Mouse (Mus musculus): ENCODE data around the gene Iqgap1. TPM values are rescaled to one million over a fixed set of nuclear protein-coding genes. Genes with fewer than 3 reads are reported as not detected.

Iqgap1 gene
- polyA plus RNA-seq, 1 experiment from 2014 or later, result 13.1 TPM

- WGBS (ENCODE audit: insufficient replicate concordance), result 0% methylated on average over 13 of the region's 13 CpGs
Measured at GRCm38 (mm10) chr7:80860227-80860626, 34.5 kb upstream of the Iqgap1 start.

DNA sequence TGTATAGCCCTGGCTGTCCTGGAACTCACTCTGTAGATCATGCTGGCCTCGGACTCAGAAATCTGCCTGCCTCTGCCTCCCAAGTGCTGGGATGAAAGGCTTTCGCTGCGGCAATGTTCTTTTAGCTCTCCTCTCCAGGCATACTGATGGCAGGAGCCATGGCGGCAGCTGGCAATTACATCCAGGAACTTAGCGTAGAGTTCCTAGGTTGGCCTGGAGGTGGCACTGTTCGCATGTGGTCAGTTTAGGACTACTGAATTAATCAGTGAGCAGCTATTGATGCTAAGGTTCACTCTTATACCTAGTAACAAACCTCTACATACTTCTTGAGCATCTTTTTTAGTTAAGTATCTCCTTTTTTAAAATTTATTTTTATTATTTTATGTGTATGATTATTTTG is 31.4 kb upstream of the Iqgap1 start:
- DNase-seq (peak; percentile 54), ATAC-seq (ENCODE audit: low read depth) (no peak)
- H3K27ac ChIP-seq, result no peak overlapping the region
- 8% methylated on average over 6 of the region's 6 CpGs for WGBS (ENCODE audit: insufficient replicate concordance)
- peaks cover 22% of the 10 kb centered on the region for H3K4me1 ChIP-seq (replicated peaks)
- H3K9me3 ChIP-seq (replicated peaks), result no peaks in the 10 kb centered on the region
- H3K36me3 ChIP-seq, result no peaks in the 10 kb centered on the region
- no peaks in the 10 kb centered on the region for H3K27me3 ChIP-seq
- no peak overlapping the region for H3K4me3 ChIP-seq (replicated peaks)
- H3K4me2 ChIP-seq, result no peak overlapping the region
- H3K9ac ChIP-seq, result no peak overlapping the region

More at GRCm38 (mm10) chr7:80860227-80860626, 34.5 kb upstream of the Iqgap1 start:
- H3K27me3 ChIP-seq, result no peaks in the 10 kb centered on the region
- peak; percentile 56 for DNase-seq
- H3K4me3 ChIP-seq (replicated peaks), result peak overlapping the region; percentile 83
- peak; percentile 29; the same call in 1 of the 2 replicates for ATAC-seq (ENCODE audit: low read depth)
- H3K4me1 ChIP-seq (replicated peaks), result peaks cover 41% of the 10 kb centered on the region
- H3K27ac ChIP-seq, result no peak overlapping the region
- H3K4me2 ChIP-seq, result peak overlapping the region; percentile 93
- H3K9me3 ChIP-seq (replicated peaks), result no peaks in the 10 kb centered on the region
- peak overlapping the region; percentile 59 for H3K9ac ChIP-seq
- H3K36me3 ChIP-seq, result no peaks in the 10 kb centered on the region

DNA sequence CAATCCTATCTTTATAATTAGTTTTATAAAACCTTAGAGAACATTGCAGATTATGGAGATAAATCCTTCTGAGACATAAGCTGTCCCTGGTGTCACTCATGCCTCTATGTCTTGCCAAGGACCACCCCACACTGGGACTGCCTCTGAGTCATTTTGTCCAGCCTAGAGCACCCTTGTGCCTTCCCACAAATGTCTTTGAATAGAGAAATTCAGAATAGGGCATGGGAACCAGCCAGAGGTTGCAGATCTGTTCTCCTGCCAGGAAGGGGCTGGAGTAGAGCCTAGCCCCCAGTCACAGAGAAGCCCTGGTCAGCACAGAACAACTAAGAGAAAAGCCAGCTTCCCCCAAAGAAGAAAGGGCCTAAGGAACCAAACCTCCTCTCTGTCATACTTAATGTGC is 29.5 kb upstream of the Iqgap1 start:
- ATAC-seq (ENCODE audit: low read depth), result no peak
- Histone ChIP-seq H3K36me3 (no peaks in the 10 kb centered on the region), H3K27me3 (no peaks in the 10 kb centered on the region), H3K4me1 (replicated peaks) (peaks cover 6% of the 10 kb centered on the region), H3K9ac (no peak overlapping the region), H3K27ac (no peak overlapping the region), H3K4me2 (no peak overlapping the region), H3K4me3 (replicated peaks) (no peak overlapping the region), H3K9me3 (replicated peaks) (no peaks in the 10 kb centered on the region)
- no peak for DNase-seq

- Histone ChIP-seq H3K4me1 (replicated peaks) (0 out of 2 replicates have a peak, but pooled peaks cover 6% of the 10 kb centered on the region), H3K4me2 (no peak overlapping the region), H3K36me3 (no peaks in the 10 kb centered on the region), H3K9ac (no peak overlapping the region), H3K27me3 (no peaks in the 10 kb centered on the region), H3K4me3 (replicated peaks) (no peak overlapping the region), H3K27ac (no peak overlapping the region), H3K9me3 (replicated peaks) (no peaks in the 10 kb centered on the region)
- DNase-seq (no peak), ATAC-seq (ENCODE audit: low read depth) (no peak)
- 83% methylated on average over 3 of the region's 3 CpGs for whole genome bisulfite sequencing (ENCODE audit: insufficient replicate concordance)
Measured at GRCm38 (mm10) chr7:80853218-80853617, 27.4 kb upstream of the Iqgap1 start.

- 69% methylated on average over 5 of the region's 5 CpGs for WGBS (ENCODE audit: insufficient replicate concordance)
- H3K9ac ChIP-seq, result no peak overlapping the region
- H3K27ac ChIP-seq, result no peak overlapping the region
- no peak overlapping the region for H3K4me3 ChIP-seq (replicated peaks)
- H3K27me3 ChIP-seq, result no peaks in the 10 kb centered on the region
- no peak for DNase-seq
- H3K4me2 ChIP-seq, result no peak overlapping the region
- 0 out of 2 replicates have a peak, but pooled peaks cover 6% of the 10 kb centered on the region for H3K4me1 ChIP-seq (replicated peaks)
- no peaks in the 10 kb centered on the region for H3K36me3 ChIP-seq
- ATAC-seq (ENCODE audit: low read depth), result no peak
- no peaks in the 10 kb centered on the region for H3K9me3 ChIP-seq (replicated peaks)
Measured at GRCm38 (mm10) chr7:80850520-80850919, 24.7 kb upstream of the Iqgap1 start.

- H3K4me2 ChIP-seq, result no peak overlapping the region
- no peaks in the 10 kb centered on the region for H3K9me3 ChIP-seq (replicated peaks)
- H3K9ac ChIP-seq, result no peak overlapping the region
- no peaks in the 10 kb centered on the region for H3K36me3 ChIP-seq
- no peaks in the 10 kb centered on the region for H3K27me3 ChIP-seq
- 17% methylated on average over 4 of the region's 4 CpGs for WGBS (ENCODE audit: insufficient replicate concordance)
- 0 out of 2 replicates have a peak, but pooled peaks cover 6% of the 10 kb centered on the region for H3K4me1 ChIP-seq (replicated peaks)
- no peak; the same call in 1 of the 2 replicates for ATAC-seq (ENCODE audit: low read depth)
- no peak overlapping the region for H3K4me3 ChIP-seq (replicated peaks)
- no peak overlapping the region for H3K27ac ChIP-seq
- DNase-seq, result peak; percentile 26
Measured at GRCm38 (mm10) chr7:80849710-80850109, 23.9 kb upstream of the Iqgap1 start.

GRCm38 (mm10) chr7:80849267-80849666 is 23.5 kb upstream of the Iqgap1 start:
- no peak overlapping the region for H3K9ac ChIP-seq
- H3K27ac ChIP-seq, result no peak overlapping the region
- no peaks in the 10 kb centered on the region for H3K27me3 ChIP-seq
- no peaks in the 10 kb centered on the region for H3K9me3 ChIP-seq (replicated peaks)
- H3K36me3 ChIP-seq, result no peaks in the 10 kb centered on the region
- no peak overlapping the region for H3K4me3 ChIP-seq (replicated peaks)
- no peak for ATAC-seq (ENCODE audit: low read depth)
- no peak overlapping the region for H3K4me2 ChIP-seq
- DNase-seq, result no peak
- 0 out of 2 replicates have a peak, but pooled peaks cover 6% of the 10 kb centered on the region for H3K4me1 ChIP-seq (replicated peaks)
- WGBS (ENCODE audit: insufficient replicate concordance), result 42% methylated on average over 2 of the region's 2 CpGs

DNA sequence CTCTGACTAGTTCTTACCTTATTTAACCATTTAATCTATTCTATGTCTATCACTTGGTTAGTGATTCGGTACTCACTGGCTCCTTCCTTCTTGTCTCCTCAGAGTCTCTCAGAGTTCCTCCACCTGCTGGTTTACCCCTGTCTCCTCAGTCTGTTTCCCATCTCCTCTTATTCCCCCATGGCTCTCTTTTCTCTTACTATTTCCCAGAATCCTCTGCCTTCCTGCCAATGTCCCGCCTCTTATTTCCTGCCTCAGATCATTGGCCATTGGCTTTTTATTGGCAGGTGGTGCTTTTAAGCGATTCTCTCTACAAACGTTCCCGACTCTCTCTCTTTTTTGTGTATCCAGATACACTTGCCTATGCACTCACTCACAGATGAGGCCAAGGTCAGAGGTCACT is 20.9 kb upstream of the Iqgap1 start:
- Histone ChIP-seq H3K4me3 (replicated peaks) (no peak overlapping the region), H3K27me3 (no peaks in the 10 kb centered on the region), H3K9ac (no peak overlapping the region), H3K9me3 (replicated peaks) (no peaks in the 10 kb centered on the region), H3K4me2 (no peak overlapping the region), H3K4me1 (replicated peaks) (0 out of 2 replicates have a peak, but pooled peaks cover 6% of the 10 kb centered on the region), H3K27ac (no peak overlapping the region), H3K36me3 (no peaks in the 10 kb centered on the region)
- no peak for ATAC-seq (ENCODE audit: low read depth)
- DNase-seq, result no peak
- WGBS (ENCODE audit: insufficient replicate concordance), result 63% methylated on average over 5 of the region's 5 CpGs

DNA sequence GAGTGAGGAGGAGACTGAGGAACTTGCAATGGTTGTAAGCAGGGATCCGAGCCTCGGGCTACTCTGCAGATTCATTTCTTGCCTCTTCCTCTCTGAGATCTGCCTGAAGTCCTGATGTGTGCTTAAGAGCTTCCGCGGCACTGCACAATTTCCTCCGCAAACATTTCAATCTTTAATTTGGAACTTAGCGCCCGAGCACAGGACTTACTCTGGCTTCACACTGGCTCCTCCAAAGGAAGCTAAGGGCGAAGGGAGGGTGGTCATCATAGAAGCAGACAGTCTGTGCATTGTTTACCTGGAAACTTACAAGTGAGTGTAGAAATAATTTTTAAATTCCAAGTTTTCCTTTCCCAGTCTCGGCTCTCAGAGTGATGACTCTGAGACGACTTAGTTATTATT is 20.5 kb upstream of the Iqgap1 start:
- no peak for DNase-seq
- 77% methylated on average over 10 of the region's 10 CpGs for WGBS (ENCODE audit: insufficient replicate concordance)

DNA sequence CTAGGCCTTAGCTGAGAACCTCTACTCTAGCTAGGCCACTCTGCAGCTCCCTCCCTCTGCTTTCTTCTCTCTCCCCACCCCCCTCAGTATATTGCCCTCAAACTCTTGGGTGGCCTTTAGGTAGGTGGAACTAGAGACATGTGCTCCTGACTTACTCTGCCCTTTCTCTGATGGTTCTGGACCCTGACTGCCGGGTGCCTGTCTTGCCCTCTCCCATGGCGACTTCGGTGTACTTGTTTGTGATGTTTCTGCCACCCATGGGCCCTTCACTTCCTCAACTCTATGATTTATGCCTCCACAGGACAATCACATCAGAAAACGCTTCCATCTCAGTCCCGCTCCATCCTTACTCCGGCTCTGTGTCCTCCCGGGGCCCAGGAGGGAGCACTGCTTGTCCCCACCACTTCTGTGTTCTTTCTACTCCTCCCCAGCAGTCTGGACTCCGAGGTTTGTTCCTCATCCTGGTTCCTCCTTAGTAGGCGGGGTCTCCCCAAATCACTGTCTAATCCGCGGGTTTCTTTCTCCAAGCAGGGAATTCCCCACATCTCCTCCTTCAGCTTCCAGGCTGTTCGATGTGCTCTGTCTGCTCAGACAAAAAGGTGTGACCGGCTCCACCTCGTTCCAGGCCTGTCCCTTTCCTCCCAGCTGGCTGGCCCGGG is 20.0 kb upstream of the Iqgap1 start:
- H3K27me3 ChIP-seq, result no peaks in the 10 kb centered on the region
- no peak overlapping the region for H3K4me3 ChIP-seq (replicated peaks)
- H3K4me1 ChIP-seq (replicated peaks), result 0 out of 2 replicates have a peak, but pooled peaks cover 6% of the 10 kb centered on the region
- ATAC-seq (ENCODE audit: low read depth), result no peak
- H3K36me3 ChIP-seq, result no peaks in the 10 kb centered on the region
- no peak for DNase-seq
- H3K4me2 ChIP-seq, result no peak overlapping the region
- WGBS (ENCODE audit: insufficient replicate concordance), result 64% methylated on average over 15 of the region's 15 CpGs
- H3K9me3 ChIP-seq (replicated peaks), result no peaks in the 10 kb centered on the region
- no peak overlapping the region for H3K27ac ChIP-seq
- H3K9ac ChIP-seq, result no peak overlapping the region

More for the DNA sequence above, 20.5 kb upstream of the Iqgap1 start:
- H3K4me2 ChIP-seq, result no peak overlapping the region
- 0 out of 2 replicates have a peak, but pooled peaks cover 6% of the 10 kb centered on the region for H3K4me1 ChIP-seq (replicated peaks)
- no peaks in the 10 kb centered on the region for H3K9me3 ChIP-seq (replicated peaks)
- no peak overlapping the region for H3K27ac ChIP-seq
- no peak overlapping the region for H3K4me3 ChIP-seq (replicated peaks)
- no peaks in the 10 kb centered on the region for H3K27me3 ChIP-seq
- H3K9ac ChIP-seq, result no peak overlapping the region
- no peak for ATAC-seq (ENCODE audit: low read depth)
- H3K36me3 ChIP-seq, result no peaks in the 10 kb centered on the region

DNA sequence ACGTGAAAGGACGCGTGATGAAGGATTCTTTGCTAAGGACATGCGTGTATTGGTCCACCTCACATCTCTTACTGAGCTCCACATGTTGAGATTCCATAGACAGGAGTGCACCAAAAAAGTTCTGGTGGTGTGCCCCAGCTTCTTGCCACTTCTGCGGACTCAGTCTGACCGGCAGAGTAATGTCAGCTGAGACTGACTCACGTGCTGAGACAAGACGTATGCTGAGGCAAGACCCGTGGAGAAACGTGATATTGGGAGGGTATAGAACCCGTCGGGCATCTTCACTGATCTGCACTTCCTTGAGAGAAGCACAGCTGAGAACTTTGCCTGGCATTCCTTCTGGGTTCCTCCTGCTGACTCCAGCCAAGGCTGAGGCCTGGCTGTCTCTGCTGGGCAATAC is 18.9 kb upstream of the Iqgap1 start:
- no peaks in the 10 kb centered on the region for H3K9me3 ChIP-seq (replicated peaks)
- H3K4me3 ChIP-seq (replicated peaks), result no peak overlapping the region
- H3K27ac ChIP-seq, result no peak overlapping the region
- DNase-seq, result no peak
- peaks cover 9% of the 10 kb centered on the region; the same call in 1 of the 2 replicates for H3K4me1 ChIP-seq (replicated peaks)
- no peak for ATAC-seq (ENCODE audit: low read depth)
- no peaks in the 10 kb centered on the region for H3K27me3 ChIP-seq
- H3K9ac ChIP-seq, result no peak overlapping the region
- no peak overlapping the region for H3K4me2 ChIP-seq
- WGBS (ENCODE audit: insufficient replicate concordance), result 84% methylated on average over 12 of the region's 12 CpGs
- H3K36me3 ChIP-seq, result no peaks in the 10 kb centered on the region
